Comparison of ENCODE assay signal across 13 mouse cellular contexts in genomic region chr3:84260837-84261236, GRCm38 (mm10). TPM values are rescaled to one million over a fixed set of nuclear protein-coding genes. Genes with fewer than 3 reads are reported as not detected.
A peak's percentile ranks its signal among the peaks of the same experiment; 100 is the strongest.
DNase-seq lines count a peak whose midpoint lies in the region; ATAC-seq lines count a peak whose summit lies in the region.
"Had no signal": no experiment of that assay in that cellular context is flagged by ENCODE, and none has a peak within 500 bp of the region (broad histone marks: within the 10 kb centered on the region; RNA-seq: fewer than 3 reads in every experiment).

No protein-coding gene starts in this region.

- no peak for DNase-seq in forebrain, embryonic 11.5 days (ENCODE audit: low spot score)
- DNase-seq in embryonic facial prominence, embryonic 11.5 days (ENCODE audit: low spot score), result peak; percentile 62
- DNase-seq in neural tube, embryonic 10.5 days (ENCODE audit: extremely low spot score, low spot score), result peak; percentile 32
- no peak for DNase-seq in urinary bladder, adult 18-20 months (ENCODE audit: low spot score in 2 of 2)
- no peak for DNase-seq in lung, postnatal 4 days
- DNase-seq: adrenal gland, postnatal 25 days; kidney, postnatal 4 days; liver, embryonic 13.5 days had no signal

- ATAC-seq in forebrain, embryonic 12.5 days (ENCODE audit: low FRiP score), result no peak
- ATAC-seq in forebrain, embryonic 11.5 days (replicated peaks; ENCODE audit: low FRiP score), result no peak; the same call in 1 of the 2 replicates
- no peak for ATAC-seq in embryonic facial prominence, embryonic 11.5 days (replicated peaks; ENCODE audit: insufficient number of reproducible peaks, low FRiP score, low TSS enrichment, low read depth)
- ATAC-seq in intestine, embryonic 16.5 days, result no peak
- no peak for ATAC-seq in megakaryocyte-erythroid progenitor cell, adult 5-6 weeks (replicated peaks; ENCODE audit: low FRiP score, low TSS enrichment, poor library complexity, severe bottlenecking)

- H3K9ac ChIP-seq in forebrain, embryonic 12.5 days, result no peak overlapping the region
- H3K9ac ChIP-seq in forebrain, embryonic 11.5 days (ENCODE audit: low read length), result no peak overlapping the region
- no peak overlapping the region for H3K9ac ChIP-seq in embryonic facial prominence, embryonic 11.5 days (replicated peaks; ENCODE audit: low read length)
- H3K9ac ChIP-seq in intestine, embryonic 16.5 days (ENCODE audit: low read depth, low read length), result no peak overlapping the region
- H3K9ac ChIP-seq: embryonic facial prominence, embryonic 13.5 days; liver, embryonic 13.5 days had no signal

- WGBS in forebrain, embryonic 12.5 days, result 19% methylated on average over 7 of the region's 7 CpGs
- 18% methylated on average over 7 of the region's 7 CpGs for WGBS in forebrain, embryonic 11.5 days
- 9% methylated on average over 7 of the region's 7 CpGs for WGBS in embryonic facial prominence, embryonic 11.5 days
- 26% methylated on average over 7 of the region's 7 CpGs for WGBS in intestine, embryonic 16.5 days

- H3K4me3 ChIP-seq in forebrain, embryonic 12.5 days (replicated peaks), result no peak overlapping the region
- H3K4me3 ChIP-seq in forebrain, embryonic 11.5 days (ENCODE audit: low read depth, low read length), result no peak overlapping the region
- H3K4me3 ChIP-seq in embryonic facial prominence, embryonic 11.5 days (ENCODE audit: low read depth, low read length), result no peak overlapping the region
- H3K4me3 ChIP-seq in intestine, embryonic 16.5 days (ENCODE audit: low read length), result no peak overlapping the region

- peak overlapping the region; percentile 1; the same call in 1 of the 2 replicates for H3K27ac ChIP-seq in forebrain, embryonic 12.5 days
- H3K27ac ChIP-seq in forebrain, embryonic 11.5 days (ENCODE audit: low read depth, low read length), result no peak overlapping the region
- H3K27ac ChIP-seq in embryonic facial prominence, embryonic 11.5 days (replicated peaks; ENCODE audit: low read depth, low read length), result no peak overlapping the region
- no peak overlapping the region for H3K27ac ChIP-seq in intestine, embryonic 16.5 days (ENCODE audit: low read length)
- H3K27ac ChIP-seq: embryonic facial prominence, embryonic 13.5 days; heart, embryonic 10.5 days; liver, embryonic 13.5 days had no signal

- peaks cover 39% of the 10 kb centered on the region for H3K27me3 ChIP-seq in forebrain, embryonic 12.5 days
- peaks cover 4% of the 10 kb centered on the region; the same call in 1 of the 2 replicates for H3K27me3 ChIP-seq in forebrain, embryonic 11.5 days (ENCODE audit: control insufficient read depth, insufficient read depth, low read length)
- H3K27me3 ChIP-seq in embryonic facial prominence, embryonic 11.5 days (ENCODE audit: control insufficient read depth, insufficient read depth, low read length), result no peaks in the 10 kb centered on the region
- no peaks in the 10 kb centered on the region for H3K27me3 ChIP-seq in intestine, embryonic 16.5 days (replicated peaks; ENCODE audit: control insufficient read depth, insufficient read depth, low read length)

- H3K4me2 ChIP-seq in forebrain, embryonic 12.5 days, result no peak overlapping the region
- H3K4me2 ChIP-seq in forebrain, embryonic 11.5 days (ENCODE audit: low read depth, low read length, severe bottlenecking), result no peak overlapping the region
- H3K4me2 ChIP-seq in embryonic facial prominence, embryonic 11.5 days (ENCODE audit: low read depth, low read length), result no peak overlapping the region
- peak overlapping the region; percentile 8; the same call in 1 of the 2 replicates for H3K4me2 ChIP-seq in intestine, embryonic 16.5 days (ENCODE audit: low read depth, low read length)

- H3K9me3 ChIP-seq in forebrain, embryonic 12.5 days, result no peaks in the 10 kb centered on the region
- H3K9me3 ChIP-seq in forebrain, embryonic 11.5 days (ENCODE audit: control insufficient read depth, low read length), result no peaks in the 10 kb centered on the region
- H3K9me3 ChIP-seq in embryonic facial prominence, embryonic 11.5 days (replicated peaks; ENCODE audit: control insufficient read depth, low read length), result no peaks in the 10 kb centered on the region
- no peaks in the 10 kb centered on the region for H3K9me3 ChIP-seq in intestine, embryonic 16.5 days (ENCODE audit: control insufficient read depth, low read length)
- H3K9me3 ChIP-seq: embryonic facial prominence, embryonic 13.5 days; heart, embryonic 10.5 days; liver, embryonic 13.5 days had no signal

- peaks cover 77% of the 10 kb centered on the region for H3K4me1 ChIP-seq in forebrain, embryonic 12.5 days
- H3K4me1 ChIP-seq in forebrain, embryonic 11.5 days (replicated peaks; ENCODE audit: control insufficient read depth, insufficient read depth, low read length), result peaks cover 17% of the 10 kb centered on the region
- peaks cover 6% of the 10 kb centered on the region for H3K4me1 ChIP-seq in embryonic facial prominence, embryonic 11.5 days (ENCODE audit: control insufficient read depth, insufficient read depth, low read length)
- H3K4me1 ChIP-seq in intestine, embryonic 16.5 days (ENCODE audit: control insufficient read depth, insufficient read depth, low read length), result peaks cover 42% of the 10 kb centered on the region

- H3K36me3 ChIP-seq in forebrain, embryonic 12.5 days (replicated peaks), result no peaks in the 10 kb centered on the region
- no peaks in the 10 kb centered on the region for H3K36me3 ChIP-seq in forebrain, embryonic 11.5 days (ENCODE audit: control insufficient read depth, insufficient read depth, low read length)
- no peaks in the 10 kb centered on the region for H3K36me3 ChIP-seq in embryonic facial prominence, embryonic 11.5 days (replicated peaks; ENCODE audit: control insufficient read depth, insufficient read depth, low read depth, low read length)
- no peaks in the 10 kb centered on the region for H3K36me3 ChIP-seq in intestine, embryonic 16.5 days (ENCODE audit: control insufficient read depth, insufficient read depth, low read length)
- H3K36me3 ChIP-seq: embryonic facial prominence, embryonic 13.5 days; heart, embryonic 10.5 days; liver, embryonic 13.5 days had no signal

RNA-seq across cellular contexts. Expression of gene Trim2, which starts 45.8 kb away (rescaled TPM):
- polyA plus RNA-seq in forebrain, embryonic 12.5 days (2016; fragmentation: Nextera tagmentation; extraction: Ambion mirVana), result 107 and 110 TPM in 2 replicates
- polyA plus RNA-seq in forebrain, embryonic 11.5 days (2014; fragmentation: Nextera tagmentation; extraction: Ambion mirVana), result 63.0 and 70.3 TPM in 2 replicates
- polyA plus RNA-seq in embryonic facial prominence, embryonic 11.5 days (2014; fragmentation: Nextera tagmentation; extraction: Ambion mirVana), result 37.4 and 37.7 TPM in 2 replicates
- 57.0 and 57.5 TPM in 2 replicates for polyA plus RNA-seq in intestine, embryonic 16.5 days (2015; fragmentation: Nextera tagmentation; extraction: Ambion mirVana)
- total RNA-seq in megakaryocyte-erythroid progenitor cell, adult 5-6 weeks (2014; fragmentation: Nextera tagmentation), result 9.3 and 12.1 TPM in 2 replicates
- 4.9 and 6.1 TPM in 2 replicates for total RNA-seq in megakaryocyte-erythroid progenitor cell, adult 5-6 weeks (2017)

Comparison
In these comparisons a context has a peak if more than half of its experiments do, and no peak if none do; other contexts are left out.
1. DNase-seq: peak in embryonic facial prominence, embryonic 11.5 days (single experiment) and neural tube, embryonic 10.5 days (single experiment); none in forebrain, embryonic 11.5 days (single experiment), urinary bladder, adult 18-20 months (0 of 2) and lung, postnatal 4 days (0 of 2).